Mouse (Mus musculus) gonadal fat pad, adult 2 months (tissue): ENCODE measurements around the gene Fbn1. TPM values are rescaled to one million over a fixed set of nuclear protein-coding genes. Genes with fewer than 3 reads are reported as not detected.

ENCODE experiments used
- DNase-seq: peaks from one replicate; pipeline ENCODE4 v3.0.0-alpha.2; 2012; ENCODE audit warnings: low read depth
- polyA plus RNA-seq: library from polyadenylated mRNA; depleted of rRNA; stranded (reverse); fragments of >200 nt; gene quantifications from 2 replicates; pipeline ENCODE4 v1.2.3, GENCODE M21; 2012

Gene Fbn1
- polyA plus RNA-seq, 1 experiment: 34.6 TPM

DNA sequence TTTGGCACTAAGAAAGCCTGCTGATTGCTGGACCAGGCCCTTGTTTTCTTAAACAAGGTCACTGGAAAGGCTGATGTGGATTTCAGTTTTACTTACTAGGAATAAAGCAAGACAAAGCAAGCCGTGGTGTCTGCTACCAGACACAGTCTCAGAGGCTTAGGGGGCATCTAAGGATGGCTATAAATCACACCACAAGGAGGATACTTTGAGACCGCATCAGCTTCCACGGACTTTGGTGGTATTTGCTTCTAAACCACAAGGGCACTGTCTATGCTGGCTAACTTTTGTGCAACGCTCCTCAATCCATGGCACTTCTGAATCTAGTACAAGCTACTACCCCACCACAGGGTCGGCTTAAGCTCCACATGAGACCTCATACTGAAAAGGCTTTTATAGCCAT, 167.4 kb downstream of the Fbn1 start:
- DNase-seq: no peak

GRCm38 (mm10) chr2:125337239-125337638, 170.6 kb downstream of the Fbn1 start:
- no peak for DNase-seq

DNA sequence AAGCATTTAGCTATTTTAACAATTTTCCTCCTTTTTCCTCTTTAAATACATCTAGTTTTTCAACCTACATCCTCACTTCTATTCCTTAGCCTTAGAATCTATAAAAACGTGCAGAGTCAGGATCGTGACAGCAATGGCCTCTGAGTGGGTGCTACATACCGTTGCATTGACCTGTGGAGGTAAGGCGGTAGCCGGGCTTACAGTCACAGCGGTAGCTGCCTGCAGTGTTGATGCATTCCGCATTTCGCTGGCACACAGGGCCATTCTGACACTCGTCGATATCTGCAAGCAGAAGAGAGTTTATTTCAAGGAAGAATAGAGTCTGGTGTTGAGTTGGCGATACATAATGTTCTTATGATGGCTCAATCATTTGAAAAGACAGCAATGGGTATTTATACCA, 172.6 kb downstream of the Fbn1 start:
- DNase-seq: no peak

GRCm38 (mm10) chr2:125334163-125334562, 173.6 kb downstream of the Fbn1 start:
- DNase-seq: no peak

DNA sequence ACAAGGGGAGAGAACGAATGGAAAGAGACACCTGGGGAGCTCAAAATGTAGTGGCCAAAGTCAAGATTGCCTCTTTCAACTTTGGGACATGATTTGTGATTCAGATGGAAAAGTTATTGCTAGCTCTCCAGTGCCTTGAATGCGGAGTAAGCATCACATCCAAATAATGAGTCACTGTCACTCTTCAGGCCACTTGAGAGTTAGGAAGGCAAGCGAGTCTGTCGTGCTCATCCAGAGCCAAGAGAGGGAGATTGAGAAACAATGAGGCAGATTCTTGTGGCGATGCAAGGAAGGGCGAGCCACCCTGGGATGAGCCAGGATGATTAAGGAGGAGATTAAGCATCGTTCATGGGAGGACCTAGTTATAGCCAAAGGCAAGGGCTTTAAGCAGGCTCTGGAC, 176.2 kb downstream of the Fbn1 start:
- DNase-seq: no peak

DNA sequence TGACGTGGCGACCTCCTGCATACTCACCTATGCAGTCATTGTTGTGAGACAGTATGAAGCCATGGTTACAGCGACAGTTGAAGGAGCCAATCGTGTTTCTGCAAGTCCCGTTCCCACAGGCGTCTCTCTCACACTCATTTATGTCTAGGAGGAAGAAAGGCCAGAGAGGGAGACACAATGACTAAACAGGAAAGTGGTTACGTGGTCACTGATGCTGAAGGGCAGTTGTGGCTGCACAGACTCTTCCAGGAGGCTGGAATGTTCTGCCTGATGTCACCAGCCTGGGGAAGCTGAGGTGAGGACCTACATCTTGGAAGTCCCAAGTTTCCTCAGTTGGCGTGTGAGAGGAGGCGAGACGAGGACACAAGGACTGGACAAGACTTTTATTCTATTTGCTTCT, 177.3 kb downstream of the Fbn1 start:
- no peak for DNase-seq

- no peak for DNase-seq
These were observed 182.5 kb downstream of the Fbn1 start for GRCm38 (mm10) chr2:125325125-125325855.

GRCm38 (mm10) chr2:125324455-125324854, 183.3 kb downstream of the Fbn1 start:
- no peak for DNase-seq

DNA sequence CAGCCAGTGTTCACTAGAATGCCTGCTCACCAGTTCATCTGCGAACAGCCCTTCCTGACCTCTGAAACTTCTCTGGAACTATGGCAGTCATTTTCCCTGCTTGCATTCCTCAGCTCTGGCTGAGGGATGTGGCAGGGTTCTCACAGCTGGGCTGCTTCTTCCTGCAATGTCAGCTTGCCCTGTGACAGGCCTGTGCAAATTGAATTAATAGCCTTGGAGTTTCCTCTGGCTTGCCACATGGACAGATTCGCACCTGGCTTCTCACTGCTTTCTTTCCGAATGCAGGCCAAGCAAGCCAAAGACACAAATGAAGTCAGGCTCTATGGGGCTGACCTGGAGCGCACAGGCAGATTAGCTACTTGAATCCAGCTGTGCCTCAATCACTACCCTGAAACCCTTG, 184.4 kb downstream of the Fbn1 start:
- no peak for DNase-seq

DNA sequence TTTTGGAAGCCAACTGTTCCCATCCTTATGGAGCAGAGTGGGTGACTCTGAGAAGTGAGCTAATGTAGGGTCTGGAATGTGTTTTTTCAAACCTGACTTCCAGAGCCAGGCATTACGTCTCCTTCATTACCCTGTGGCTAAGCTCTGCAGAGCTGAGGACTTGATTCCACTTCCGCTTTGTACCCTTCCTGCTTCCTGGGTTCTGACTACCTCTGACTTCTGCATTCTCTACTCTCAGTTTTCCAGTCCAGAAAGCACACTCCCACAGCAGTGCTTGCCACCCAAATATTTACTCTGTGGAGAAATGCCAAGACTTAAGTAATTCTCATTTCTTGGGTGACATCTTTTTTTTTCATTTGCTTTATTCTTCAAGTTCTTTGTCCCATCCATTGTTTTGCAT, 185.2 kb downstream of the Fbn1 start:
- DNase-seq: no peak

DNA sequence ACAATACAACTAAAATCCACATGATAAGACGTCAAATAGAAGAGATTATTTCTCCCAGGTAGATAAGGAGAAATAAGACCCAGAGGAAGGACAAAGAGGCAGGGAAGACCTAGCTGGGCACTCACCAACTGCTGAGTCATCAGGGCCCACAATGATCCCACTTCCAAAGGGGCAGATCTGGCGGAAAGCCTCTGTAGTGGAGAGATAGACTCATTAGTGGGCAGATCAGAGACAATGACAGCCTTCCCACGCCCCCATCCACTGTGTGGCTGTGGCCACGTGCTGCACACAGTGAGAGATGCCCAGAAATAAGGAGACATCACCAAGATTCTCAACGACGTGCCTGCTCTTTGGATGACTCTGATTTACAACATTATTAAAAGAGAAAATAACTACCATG, 186.7 kb downstream of the Fbn1 start:
- no peak for DNase-seq

DNA sequence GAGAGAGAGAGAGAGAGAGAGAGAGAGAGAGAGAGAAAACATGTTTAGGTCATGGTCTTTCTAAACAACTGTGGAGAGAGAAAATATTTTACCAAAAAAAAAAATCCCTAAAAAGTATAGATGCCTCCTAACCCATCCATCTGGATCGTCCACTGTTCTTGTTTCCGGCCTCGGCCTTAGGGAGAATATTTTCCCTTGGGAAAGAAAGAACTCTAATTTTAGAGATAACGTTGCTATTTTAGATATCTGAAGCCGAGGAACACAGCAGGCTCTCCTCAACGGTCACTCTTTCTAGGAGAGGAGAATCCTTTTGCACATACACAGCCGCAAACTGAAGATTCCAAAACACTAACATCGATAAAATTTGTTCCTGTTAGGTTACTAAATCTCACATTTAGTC, 188.1 kb downstream of the Fbn1 start:
- no peak for DNase-seq

- DNase-seq: no peak
These were observed 189.3 kb downstream of the Fbn1 start for GRCm38 (mm10) chr2:125318371-125319061.

DNA sequence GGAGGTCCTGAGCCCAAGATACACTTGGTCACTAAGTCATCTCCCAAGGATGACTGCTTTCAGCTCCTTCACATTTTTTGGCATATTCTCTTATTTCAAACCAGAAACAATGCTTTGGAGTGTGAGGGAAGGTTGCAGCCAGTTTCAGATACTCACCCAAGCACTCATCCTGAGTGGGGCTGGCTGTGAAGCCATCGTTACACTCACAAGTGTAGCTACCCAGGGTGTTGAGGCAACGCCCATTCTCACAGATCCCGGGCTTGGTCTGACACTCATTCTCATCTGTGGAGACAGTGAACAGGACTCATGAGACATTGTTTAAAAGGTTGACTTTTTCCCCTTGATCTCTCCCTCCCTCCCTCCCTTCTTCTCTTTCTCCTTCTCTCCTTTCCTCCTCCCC, 192.6 kb downstream of the Fbn1 start:
- no peak for DNase-seq

DNA sequence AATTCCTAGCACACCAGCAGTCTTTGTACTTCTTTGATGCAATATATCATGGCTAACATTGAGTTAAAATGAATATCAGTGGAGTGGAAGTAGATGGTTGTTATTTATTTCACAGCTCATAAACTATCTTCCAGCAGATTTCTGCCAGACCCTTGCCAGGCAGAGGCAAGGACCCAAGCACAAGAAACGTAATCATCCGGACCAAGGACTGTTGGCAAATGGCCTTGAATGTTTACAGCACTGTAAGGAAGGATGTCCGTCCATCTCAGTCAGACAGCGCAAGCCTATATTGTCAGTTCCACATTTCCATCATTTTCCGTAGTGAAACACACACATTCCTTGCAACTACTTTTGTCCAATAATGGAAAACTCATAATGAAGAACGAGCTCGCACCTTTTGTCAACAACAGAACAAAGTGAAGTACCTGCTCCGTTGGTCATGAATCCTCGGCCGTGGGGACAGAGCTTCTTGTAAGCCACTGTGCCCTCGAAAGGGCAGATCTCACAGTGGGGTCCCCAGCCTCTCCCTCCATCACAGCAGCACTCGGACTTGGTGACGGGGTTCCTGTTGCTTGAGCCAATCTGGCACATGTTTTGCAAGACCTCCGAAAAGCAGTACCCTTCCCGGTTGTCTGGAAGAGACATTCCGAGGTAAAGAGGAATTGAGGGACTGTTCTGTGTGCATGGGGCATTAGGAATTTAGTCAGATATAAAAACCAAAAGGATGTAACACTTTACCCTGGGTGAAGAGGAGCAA, 193.4 kb downstream of the Fbn1 start:
- DNase-seq: no peak

DNA sequence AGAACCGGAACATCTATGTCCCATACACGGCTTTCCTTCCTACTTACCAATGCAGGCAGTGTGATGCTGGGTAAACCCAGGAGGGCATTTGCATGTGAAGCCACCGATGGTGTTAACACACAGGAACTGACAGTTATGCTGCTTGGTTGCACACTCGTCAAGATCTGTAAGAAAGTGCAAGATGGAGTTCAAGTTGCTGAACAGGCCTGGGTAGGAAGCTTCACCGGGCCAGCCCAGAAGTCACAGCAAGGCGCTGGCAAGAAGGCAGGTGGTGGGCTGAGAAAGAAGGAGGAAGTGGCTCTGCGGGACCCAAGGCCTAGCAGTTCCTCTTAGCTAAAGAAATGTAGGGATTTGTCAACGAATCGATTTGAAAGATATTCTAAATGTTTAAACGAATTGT, 198.1 kb downstream of the Fbn1 start:
- no peak for DNase-seq

DNA sequence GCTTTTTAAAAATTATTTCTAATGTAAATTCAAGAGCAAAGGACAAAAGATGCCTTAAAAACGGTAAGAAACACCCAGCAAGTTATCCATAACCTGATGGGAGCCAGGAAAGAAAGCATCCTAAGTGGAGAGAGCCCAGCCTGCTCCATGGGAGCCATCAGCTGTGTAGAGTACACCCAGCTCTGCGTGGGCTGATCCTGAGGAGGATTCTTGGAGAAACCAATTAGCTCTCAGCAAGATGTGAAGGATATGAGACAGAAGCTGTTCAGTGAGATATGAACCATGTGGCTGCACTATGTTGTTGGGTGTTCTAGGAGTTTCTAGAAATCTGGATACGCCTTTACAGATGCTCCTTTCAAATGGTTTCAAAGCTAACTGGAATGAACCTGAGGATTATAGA, 202.1 kb downstream of the Fbn1 start:
- DNase-seq: no peak

DNA sequence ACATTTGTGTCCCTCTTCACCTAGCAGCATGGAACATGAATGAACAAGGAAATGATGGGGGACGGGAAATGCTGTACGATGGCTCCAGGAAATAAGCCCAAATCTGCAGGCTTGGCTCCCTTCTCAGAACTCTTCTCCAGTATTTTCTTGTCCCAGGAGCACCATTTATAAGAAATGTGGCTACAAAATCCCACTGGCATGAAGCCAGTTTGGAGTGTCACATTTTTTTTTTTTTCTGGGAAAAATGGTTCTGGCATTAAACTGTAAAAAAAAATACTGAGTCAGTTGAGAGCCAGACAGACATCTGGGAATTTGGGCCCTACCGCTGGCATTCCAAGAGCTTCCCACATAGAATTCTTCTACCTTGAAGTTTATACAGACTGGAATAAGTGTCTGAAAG, 203.0 kb downstream of the Fbn1 start:
- DNase-seq: no peak

GRCm38 (mm10) chr2:125303764-125304384, 203.9 kb downstream of the Fbn1 start:
- DNase-seq: no peak

DNA sequence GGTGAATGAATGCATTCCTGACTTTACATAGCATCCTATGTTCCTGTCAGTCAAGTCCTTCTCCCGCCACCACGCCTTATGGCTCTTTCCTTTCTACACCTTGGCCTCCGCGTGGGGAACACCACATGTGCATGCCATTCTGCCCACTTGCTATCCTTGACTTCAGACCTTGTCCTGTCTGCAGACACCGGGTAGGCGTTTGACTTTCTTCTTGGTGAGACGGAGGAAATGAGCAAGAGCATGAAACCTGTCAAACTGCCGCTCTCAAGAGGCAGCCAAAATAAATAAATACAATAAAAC, 205.2 kb downstream of the Fbn1 start:
- DNase-seq: no peak

GRCm38 (mm10) chr2:125301877-125302624, 205.7 kb downstream of the Fbn1 start:
- no peak for DNase-seq

- DNase-seq: no peak
These were observed 209.0 kb downstream of the Fbn1 start for GRCm38 (mm10) chr2:125298841-125299240.
